Mouse (Mus musculus) neural tube, embryonic 14.5 days (tissue): ENCODE results near the gene Fam90a1a. TPM values are rescaled to one million over a fixed set of nuclear protein-coding genes. Genes with fewer than 3 reads are reported as not detected.

Experiments
- ATAC-seq: fragments of 200-750 bp; cut with Nextera tagmentation; 2 replicates; pipeline ENCODE4 v1.8.0; 2017; ENCODE audit warnings: low read depth, mild to moderate bottlenecking, moderate TSS enrichment, moderate library complexity
- H3K27ac ChIP-seq: fragments of 300-500 bp; sonication (generic); 2 replicates; pipeline ENCODE4 v1.5.1; 2014; ENCODE audit warnings: low read depth, mild to moderate bottlenecking, control low read depth, low read length, moderate library complexity, mixed read lengths
- H3K27me3 ChIP-seq: fragments of 300-500 bp; sonication (generic); 2 replicates; pipeline ENCODE4 v1.6.1; 2014; ENCODE audit warnings: low read length; ENCODE audit not compliant: control insufficient read depth, insufficient read depth
- H3K36me3 ChIP-seq: fragments of 300-500 bp; sonication (generic); 2 replicates; pipeline ENCODE4 v1.6.1; 2014; ENCODE audit warnings: low read length, mixed read lengths; ENCODE audit not compliant: control insufficient read depth, insufficient read depth
- H3K4me1 ChIP-seq: fragments of 300-500 bp; sonication (generic); 2 replicates; pipeline ENCODE4 v1.6.1; 2014; ENCODE audit warnings: low read length; ENCODE audit not compliant: control insufficient read depth, insufficient read depth
- H3K4me2 ChIP-seq: fragments of 300-500 bp; sonication (generic); 2 replicates; pipeline ENCODE4 v1.6.1; 2014; ENCODE audit warnings: mild to moderate bottlenecking, low read depth, low read length, control low read depth
- H3K4me3 ChIP-seq: fragments of 300-500 bp; sonication (generic); 2 replicates; pipeline ENCODE4 v1.5.1; 2014; ENCODE audit warnings: low read depth, low read length, control low read depth, mixed read lengths
- H3K9ac ChIP-seq: fragments of 300-500 bp; sonication (generic); replicated peaks from 2 replicates; pipeline ENCODE4 v1.6.1; 2014; ENCODE audit warnings: low read depth, mild to moderate bottlenecking, control low read depth, low read length, mixed read lengths
- H3K9me3 ChIP-seq: fragments of 300-500 bp; sonication (generic); 2 replicates; pipeline ENCODE4 v1.6.1; 2016; ENCODE audit warnings: low read length; ENCODE audit not compliant: control insufficient read depth
- WGBS: fragments of 180-500 bp; shearing (Covaris S2); extraction: QIAGEN DNeasy Blood & Tissue Kit; methylation state at CpG from one replicate; pipeline ENCODE4 v1.1.7; 2014; 5-methylcytosine and 5-hydroxymethylcytosine counted together
- polyA plus RNA-seq: library from polyadenylated mRNA; unstranded; fragments of >200 nt; fragmentation: Nextera tagmentation; extraction: Ambion mirVana; gene quantifications from 2 replicates; pipeline ENCODE4 v1.2.1, GENCODE M21; 2014

Gene Fam90a1a
- polyA plus RNA-seq, 1 experiment from 2014 or later, result not detected

DNA sequence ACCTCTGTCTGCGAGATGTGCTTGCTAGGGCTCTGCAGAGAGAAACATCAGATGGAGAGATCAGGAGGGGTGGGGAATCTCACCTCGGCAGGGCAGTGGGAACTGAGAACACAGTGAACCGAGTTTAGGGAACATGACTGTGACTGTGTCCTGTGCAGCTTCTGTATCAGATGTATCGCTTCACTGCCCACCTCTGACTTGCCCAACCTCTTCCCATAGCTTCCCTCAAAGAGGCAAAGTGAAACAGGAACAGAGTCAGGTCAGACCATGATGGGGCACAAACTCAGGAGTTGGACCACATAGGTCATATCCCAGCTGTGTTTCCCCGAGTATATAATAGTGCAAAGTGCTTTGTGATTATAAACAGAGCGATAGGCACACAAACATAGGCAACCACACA, 47.9 kb downstream of the Fam90a1a start:
- no peak for ATAC-seq

DNA sequence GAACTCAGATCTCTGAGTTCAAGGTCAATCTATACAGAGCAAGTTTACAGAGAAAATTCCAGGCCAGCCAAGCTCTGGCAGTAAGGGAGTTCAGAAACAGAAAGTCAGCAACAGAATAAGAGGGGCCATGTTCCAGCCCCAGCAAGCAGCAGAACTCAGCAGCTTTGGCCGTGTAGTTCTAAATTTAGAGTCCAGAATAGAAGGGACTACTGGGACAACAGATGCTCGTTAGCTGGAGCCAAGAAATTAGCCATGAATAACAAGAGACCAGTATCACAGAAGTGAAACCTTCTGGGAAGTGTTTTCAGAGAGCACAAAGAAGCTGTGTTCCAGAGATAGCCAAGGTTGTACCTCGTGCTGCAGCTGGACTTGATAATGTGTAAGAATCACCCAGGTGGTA, 50.9 kb downstream of the Fam90a1a start:
- no peak for ATAC-seq
- WGBS, result 74% methylated on average over 3 of the region's 3 CpGs
- H3K27ac ChIP-seq, result no peak overlapping the region

More for the DNA sequence above, 47.9 kb downstream of the Fam90a1a start:
- H3K27ac ChIP-seq, result no peak overlapping the region
- WGBS, result 90% methylated on average over 6 of the region's 6 CpGs
- H3K27me3 ChIP-seq, result no peaks in the 10 kb centered on the region
- no peaks in the 10 kb centered on the region for H3K9me3 ChIP-seq
- H3K4me3 ChIP-seq, result no peak overlapping the region
- no peak overlapping the region for H3K9ac ChIP-seq
- H3K4me1 ChIP-seq, result no peaks in the 10 kb centered on the region
- H3K36me3 ChIP-seq, result no peaks in the 10 kb centered on the region
- no peak overlapping the region for H3K4me2 ChIP-seq

DNA sequence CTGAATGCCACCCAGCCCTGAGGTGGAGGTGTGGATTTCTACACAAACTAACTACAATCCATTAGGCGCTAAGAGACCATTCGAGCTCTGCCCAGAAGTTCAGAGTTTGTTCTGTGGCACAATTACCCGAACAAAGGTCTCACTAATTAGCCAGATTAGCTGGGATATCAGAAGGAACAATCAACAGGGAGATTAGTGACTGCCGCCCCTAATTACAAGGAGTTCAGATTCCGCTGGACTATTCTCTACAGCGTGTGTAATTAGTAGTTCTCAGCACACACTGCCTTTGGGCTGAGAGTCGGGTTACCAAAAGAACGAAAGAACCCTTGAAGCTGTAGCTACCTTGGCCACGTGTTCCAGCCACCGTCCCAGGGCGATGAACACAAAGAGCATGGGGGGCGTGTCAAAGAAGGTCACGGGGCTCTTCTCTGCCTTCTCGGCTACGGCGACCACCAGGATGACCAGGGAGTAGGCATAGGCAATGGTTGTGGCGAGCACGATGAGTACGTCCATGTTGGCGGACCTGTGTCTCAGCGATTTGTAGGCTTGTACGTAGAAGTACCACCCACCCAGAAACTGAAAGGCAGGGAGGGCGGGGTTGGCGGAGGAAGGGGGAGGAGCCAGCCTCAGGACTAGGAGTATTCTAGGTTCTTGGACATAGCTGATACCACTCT, 54.7 kb downstream of the Fam90a1a start:
- Histone ChIP-seq H3K27me3 (no peaks in the 10 kb centered on the region), H3K9ac (no peak overlapping the region), H3K4me1 (no peaks in the 10 kb centered on the region), H3K4me3 (no peak overlapping the region), H3K9me3 (no peaks in the 10 kb centered on the region), H3K27ac (no peak overlapping the region), H3K4me2 (no peak overlapping the region), H3K36me3 (no peaks in the 10 kb centered on the region)
- peak; percentile 54; the same call in 1 of the 2 replicates for ATAC-seq
- WGBS, result 75% methylated on average over 24 of the region's 24 CpGs

More for the DNA sequence above, 50.9 kb downstream of the Fam90a1a start:
- Histone ChIP-seq H3K4me2 (no peak overlapping the region), H3K9ac (no peak overlapping the region), H3K27me3 (no peaks in the 10 kb centered on the region), H3K9me3 (no peaks in the 10 kb centered on the region), H3K36me3 (no peaks in the 10 kb centered on the region), H3K4me3 (no peak overlapping the region), H3K4me1 (no peaks in the 10 kb centered on the region)

Other genes starting within 250 kb of the Fam90a1a start
- not detected in 2 replicates for gene Defa24, start 224.2 kb upstream of the Fam90a1a start, polyA plus RNA-seq
- not detected in 2 replicates for gene Defb50, start 135.2 kb upstream of the Fam90a1a start, polyA plus RNA-seq
- not detected in 2 replicates for gene Defb2, start 118.8 kb upstream of the Fam90a1a start, polyA plus RNA-seq
- not detected in 2 replicates for gene Defb10, start 99.8 kb upstream of the Fam90a1a start, polyA plus RNA-seq
- gene Defb9, start 73.3 kb upstream of the Fam90a1a start, polyA plus RNA-seq, result not detected in 2 replicates
- gene Defb11, start 52.3 kb upstream of the Fam90a1a start, polyA plus RNA-seq, result not detected in 2 replicates
- gene Defb15, start 26.0 kb upstream of the Fam90a1a start, polyA plus RNA-seq, result not detected in 2 replicates
- not detected in 2 replicates for gene Defb35, start 20.4 kb upstream of the Fam90a1a start, polyA plus RNA-seq
- not detected in 2 replicates for gene Defb13, start 12.0 kb upstream of the Fam90a1a start, polyA plus RNA-seq
- gene Ccdc70, start 11.1 kb downstream of the Fam90a1a start, polyA plus RNA-seq, result not detected in 2 replicates
- 1.4 TPM in 2 replicates for gene Atp7b, start 101.6 kb downstream of the Fam90a1a start, polyA plus RNA-seq
- 39.6 and 42.5 TPM in 2 replicates for gene Alg11, start 102.0 kb downstream of the Fam90a1a start, polyA plus RNA-seq
- 0.50 and 0.80 TPM in 2 replicates for gene Nek5, start 166.3 kb downstream of the Fam90a1a start, polyA plus RNA-seq
- gene Nek3, start 207.7 kb downstream of the Fam90a1a start, polyA plus RNA-seq, result 9.8 and 11.6 TPM in 2 replicates
- 8.0 and 12.6 TPM in 2 replicates for gene Ckap2, start 227.1 kb downstream of the Fam90a1a start, polyA plus RNA-seq
- gene Vps36, start 234.1 kb downstream of the Fam90a1a start, polyA plus RNA-seq, result 47.8 and 53.9 TPM in 2 replicates